Mouse (Mus musculus) olfactory bulb, adult 2 months (tissue): ENCODE results near the gene Megf11. TPM values are rescaled to one million over a fixed set of nuclear protein-coding genes. Genes with fewer than 3 reads are reported as not detected.
"Not testable (repeated sequence)": the region's sequence is repeated elsewhere in the genome, so short reads cannot be mapped to it uniquely, and the experiment has no call there.

Source experiments
- H3K27ac ChIP-seq: fragments of 200-500 bp; 2 replicates; pipeline ENCODE4 v1.5.1; 2012; ENCODE audit warnings: low read depth, low read length; ENCODE audit not compliant: insufficient read depth
- H3K4me1 ChIP-seq: fragments of 200-500 bp; 2 replicates; pipeline ENCODE4 v1.6.1; 2012; ENCODE audit warnings: low read length; ENCODE audit not compliant: control insufficient read depth, insufficient read depth
- H3K4me3 ChIP-seq: fragments of 200-500 bp; 2 replicates; pipeline ENCODE4 v1.5.1; 2012; ENCODE audit warnings: mild to moderate bottlenecking, low read depth, low read length, moderate library complexity; ENCODE audit not compliant: insufficient read depth
- CTCF ChIP-seq: fragments of 200-500 bp; IDR thresholded peaks from 2 replicates; pipeline ENCODE4 v1.5.1; 2012; ENCODE audit warnings: low read depth, mild to moderate bottlenecking, low read length, moderate library complexity; ENCODE audit not compliant: insufficient read depth
- POLR2A ChIP-seq: fragments of 200-500 bp; IDR thresholded peaks from 2 replicates; pipeline ENCODE4 v1.6.1; 2012; ENCODE audit warnings: mild to moderate bottlenecking, low read depth, low read length, moderate library complexity; ENCODE audit not compliant: insufficient read depth
- WGBS: fragments of 180-500 bp; shearing (Covaris S2); methylation state at CpG from one replicate; pipeline ENCODE4 v1.1.7; 2018; 5-methylcytosine and 5-hydroxymethylcytosine counted together
- polyA plus RNA-seq: library from polyadenylated mRNA; stranded (reverse); fragments of >200 nt; gene quantifications from 2 replicates; pipeline ENCODE4 v1.2.4, GENCODE M21; 2012; ENCODE audit warnings: low replicate concordance; ENCODE audit not compliant: missing spikeins, insufficient read depth, insufficient read length

Gene Megf11
- polyA plus RNA-seq, 1 experiment, result not detected

GRCm38 (mm10) chr9:64704073-64704840, 318.8 kb downstream of the Megf11 start:
- Histone ChIP-seq H3K4me3 (no peak overlapping the region), H3K4me1 (peaks cover 4% of the 10 kb centered on the region), H3K27ac (no peak overlapping the region)
- 87% methylated on average over 5 of the region's 5 CpGs for WGBS
- TF ChIP-seq POLR2A (no peak), CTCF (no peak)

- not testable (repeated sequence) for H3K4me1 ChIP-seq
- 91% methylated on average over 5 of the region's 5 CpGs for WGBS
Observed at GRCm38 (mm10) chr9:64710291-64710690, 324.9 kb downstream of the Megf11 start.

GRCm38 (mm10) chr9:64719526-64720163, 334.2 kb downstream of the Megf11 start:
- no peak for TF ChIP-seq POLR2A
- TF ChIP-seq CTCF, result no peak
- Histone ChIP-seq H3K4me3 (no peak overlapping the region), H3K27ac (no peak overlapping the region), H3K4me1 (no peaks in the 10 kb centered on the region)
- 88% methylated on average over 5 of the region's 5 CpGs for WGBS

More at GRCm38 (mm10) chr9:64710291-64710690, 324.9 kb downstream of the Megf11 start:
- not testable (repeated sequence) for H3K27ac ChIP-seq, H3K4me3 ChIP-seq

GRCm38 (mm10) chr9:64726454-64726853, 341.0 kb downstream of the Megf11 start:
- WGBS, result 98% methylated on average over 5 of the region's 5 CpGs
- no peak for TF ChIP-seq POLR2A
- TF ChIP-seq CTCF, result no peak
- H3K4me1 ChIP-seq, result no peaks in the 10 kb centered on the region
- no peak overlapping the region for H3K4me3 ChIP-seq
- no peak overlapping the region for H3K27ac ChIP-seq

- Histone ChIP-seq H3K27ac (no peak overlapping the region), H3K4me3 (no peak overlapping the region), H3K4me1 (peaks cover 2% of the 10 kb centered on the region; the same call in 1 of the 2 replicates)
- TF ChIP-seq POLR2A (no peak), CTCF (no peak)
- 89% methylated on average over 3 of the region's 3 CpGs for WGBS
Observed at GRCm38 (mm10) chr9:64731029-64731560, 345.7 kb downstream of the Megf11 start.

GRCm38 (mm10) chr9:64734166-64734565, 348.7 kb downstream of the Megf11 start:
- H3K4me1 ChIP-seq, result peaks cover 2% of the 10 kb centered on the region; the same call in 1 of the 2 replicates
- 77% methylated on average over 6 of the region's 6 CpGs for WGBS

GRCm38 (mm10) chr9:64734992-64735391, 349.6 kb downstream of the Megf11 start:
- H3K4me3 ChIP-seq, H3K4me1 ChIP-seq, H3K27ac ChIP-seq: not testable (repeated sequence)
- 91% methylated on average over 7 of the region's 7 CpGs for WGBS

More at GRCm38 (mm10) chr9:64734166-64734565, 348.7 kb downstream of the Megf11 start:
- TF ChIP-seq POLR2A (no peak), CTCF (no peak)
- Histone ChIP-seq H3K27ac (no peak overlapping the region), H3K4me3 (no peak overlapping the region)

DNA sequence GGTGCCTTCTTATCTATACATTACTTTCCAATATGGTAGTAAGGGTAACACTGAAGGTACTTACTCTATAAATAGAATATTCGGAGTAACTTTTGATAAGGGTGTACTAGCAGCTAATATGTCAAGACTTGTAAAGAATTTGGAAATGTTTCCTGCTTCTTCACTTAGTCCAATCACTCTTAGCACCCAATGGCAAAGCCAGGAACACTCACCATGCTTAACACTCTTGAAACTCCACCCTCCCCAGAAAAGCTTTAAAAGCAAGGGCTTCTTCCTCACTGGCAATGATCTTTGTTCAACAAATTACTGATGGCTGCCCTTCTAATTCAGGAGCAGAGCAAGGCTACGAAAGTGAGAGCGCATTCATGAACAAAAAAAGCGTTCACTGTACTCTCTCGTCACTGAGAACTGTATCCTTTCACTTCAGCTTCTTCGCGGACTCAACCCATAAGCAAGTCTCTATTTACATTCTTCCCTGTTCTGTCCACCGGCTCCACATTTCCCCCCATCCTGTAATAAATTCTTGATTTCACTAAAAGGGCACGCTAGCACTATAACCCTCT, 350.7 kb downstream of the Megf11 start:
- H3K4me3 ChIP-seq, result peak overlapping the region; percentile 96
- 9% methylated on average over 9 of the region's 9 CpGs for WGBS
- H3K4me1 ChIP-seq, result peaks cover 2% of the 10 kb centered on the region; the same call in 1 of the 2 replicates
- H3K27ac ChIP-seq, result 0 out of 2 replicates have a peak overlapping the region, but pooled peaks have one; percentile 22
- TF ChIP-seq POLR2A, result no peak
- no peak for TF ChIP-seq CTCF
